Mouse (Mus musculus) MEL (cell line): Measurements from ENCODE around the gene Wdr82. TPM values are rescaled to one million over a fixed set of nuclear protein-coding genes. Genes with fewer than 3 reads are reported as not detected.

Experiments
- DNase-seq: peaks from one replicate; pipeline ENCODE4 v3.0.0; 2011; ENCODE audit warnings: low read depth, low spot score
- H3K27ac ChIP-seq: 2 replicates; pipeline ENCODE4 v1.5.1; 2012; ENCODE audit warnings: low read depth, mild to moderate bottlenecking, control low read depth, low read length, moderate library complexity; ENCODE audit not compliant: control insufficient read depth
- H3K27me3 ChIP-seq, 2 experiments: fragments of 150-350 bp in 1 of 2; sonication (generic) in 1 of 2; 2 replicates each; pipeline ENCODE4 v1.6.1; 2012; ENCODE audit warnings: low read length in 2 of 2, mild to moderate bottlenecking in 2 of 2, improper control_type of control experiment in 1 of 2, moderate library complexity in 1 of 2; ENCODE audit not compliant: insufficient read depth in 2 of 2, control insufficient read depth in 1 of 2
- H3K36me3 ChIP-seq, 2 experiments: 2 replicates each; pipeline ENCODE4 v1.6.1; 2012 to 2014; ENCODE audit warnings: low read length in 2 of 2, improper control_type of control experiment in 1 of 2, inconsistent platforms in 1 of 2, mild to moderate bottlenecking in 1 of 2; ENCODE audit not compliant: insufficient read depth in 2 of 2, control insufficient read depth in 1 of 2
- H3K4me1 ChIP-seq, 2 experiments: fragments of 150-350 bp in 1 of 2; sonication (generic) in 1 of 2; 2 replicates each; pipeline ENCODE4 v1.6.1; 2012; ENCODE audit warnings: low read length in 2 of 2, improper control_type of control experiment in 1 of 2, mild to moderate bottlenecking in 1 of 2; ENCODE audit not compliant: insufficient read depth in 2 of 2, control insufficient read depth in 1 of 2
- H3K4me3 ChIP-seq, 2 experiments: fragments of 150-350 bp in 1 of 2; sonication (generic) in 1 of 2; 2 replicates each; pipeline ENCODE4 v1.5.1; 2012; ENCODE audit warnings: low read depth in 2 of 2, low read length in 2 of 2, mild to moderate bottlenecking in 2 of 2, moderate library complexity in 2 of 2, control low read depth in 1 of 2, improper control_type of control experiment in 1 of 2; ENCODE audit not compliant: control insufficient read depth in 1 of 2, insufficient read depth in 1 of 2
- H3K79me2 ChIP-seq: 2 replicates; pipeline ENCODE4 v1.6.1; 2012; ENCODE audit warnings: mild to moderate bottlenecking, low read length, moderate library complexity; ENCODE audit not compliant: control insufficient read depth, poor library complexity, insufficient read depth
- H3K9ac ChIP-seq: 2 replicates; pipeline ENCODE4 v1.6.1; 2012; ENCODE audit warnings: low read depth, mild to moderate bottlenecking, control low read depth, low read length, moderate library complexity; ENCODE audit not compliant: control insufficient read depth, poor library complexity, severe bottlenecking
- H3K9me3 ChIP-seq: fragments of 150-350 bp; sonication (generic); replicated peaks from 2 replicates; pipeline ENCODE4 v1.6.1; 2012; ENCODE audit warnings: mild to moderate bottlenecking, low read length, improper control_type of control experiment, moderate library complexity; ENCODE audit not compliant: insufficient read depth
- CHD1 ChIP-seq: IDR thresholded peaks from 2 replicates; pipeline ENCODE4 v1.6.1; 2012; ENCODE audit warnings: low read depth, mild to moderate bottlenecking, inconsistent platforms, low read length, improper control_type of control experiment
- EP300 ChIP-seq, 2 experiments: IDR thresholded peaks; 2 replicates each; pipeline ENCODE4 v1.6.1; 2011; ENCODE audit warnings: improper control_type of control experiment in 2 of 2, low read length in 2 of 2, low read depth in 1 of 2, mild to moderate bottlenecking in 1 of 2
- GABPA ChIP-seq: IDR thresholded peaks from 2 replicates; pipeline ENCODE4 v1.6.1; 2012; ENCODE audit warnings: low read depth, mild to moderate bottlenecking, inconsistent platforms, low read length, improper control_type of control experiment, moderate library complexity
- JUND ChIP-seq: IDR thresholded peaks from 2 replicates; pipeline ENCODE4 v1.6.1; 2011; ENCODE audit warnings: low read depth, mild to moderate bottlenecking, improper control_type of control experiment, low read length
- KAT2A ChIP-seq: conservative IDR thresholded peaks from 2 replicates; pipeline ENCODE4 v1.6.1; 2012; ENCODE audit warnings: low read depth, low read length, improper control_type of control experiment, inconsistent platforms
- MAFK ChIP-seq: IDR thresholded peaks from 2 replicates; pipeline ENCODE4 v1.6.1; 2011; ENCODE audit warnings: low read depth, mild to moderate bottlenecking, low read length, improper control_type of control experiment, borderline replicate concordance
- MEF2A ChIP-seq: IDR thresholded peaks from 2 replicates; pipeline ENCODE4 v1.6.1; 2014; ENCODE audit warnings: low read depth, mild to moderate bottlenecking, inconsistent platforms, low read length, improper control_type of control experiment; ENCODE audit not compliant: poor library complexity, insufficient replicate concordance, severe bottlenecking; ENCODE audit errors: extremely low read depth
- NRF1 ChIP-seq: IDR thresholded peaks from 2 replicates; pipeline ENCODE4 v1.6.1; 2014; ENCODE audit warnings: low read depth, mild to moderate bottlenecking, inconsistent platforms, low read length, improper control_type of control experiment, moderate library complexity; ENCODE audit not compliant: poor library complexity, insufficient read depth, severe bottlenecking
- POLR2A ChIP-seq, 2 experiments: IDR thresholded peaks; 2 replicates each; pipeline ENCODE4 v1.6.1; 2011 to 2012; ENCODE audit warnings: low read length in 2 of 2, mild to moderate bottlenecking in 2 of 2, control low read depth in 1 of 2, improper control_type of control experiment in 1 of 2, low read depth in 1 of 2, moderate library complexity in 1 of 2; ENCODE audit not compliant: control insufficient read depth in 1 of 2, insufficient read depth in 1 of 2, poor library complexity in 1 of 2
- SIN3A ChIP-seq: IDR thresholded peaks from 2 replicates; pipeline ENCODE4 v1.6.1; 2012; ENCODE audit warnings: low read length, improper control_type of control experiment, inconsistent platforms
- SMC3 ChIP-seq: IDR thresholded peaks from 2 replicates; pipeline ENCODE4 v1.6.1; 2011; ENCODE audit warnings: low read depth, low read length, improper control_type of control experiment
- USF2 ChIP-seq, 2 experiments: IDR thresholded peaks; 2 replicates each; pipeline ENCODE4 v1.6.1; 2011 to 2012; ENCODE audit warnings: improper control_type of control experiment in 2 of 2, low read length in 2 of 2, borderline replicate concordance in 1 of 2, inconsistent platforms in 1 of 2, low read depth in 1 of 2, mild to moderate bottlenecking in 1 of 2; ENCODE audit not compliant: insufficient read depth in 1 of 2
- ZMIZ1 ChIP-seq: IDR thresholded peaks from 2 replicates; pipeline ENCODE4 v1.6.1; 2012; ENCODE audit warnings: low read depth, mild to moderate bottlenecking, inconsistent platforms, low read length, improper control_type of control experiment, moderate library complexity
- polyA plus RNA-seq, 2 experiments: library from polyadenylated mRNA; stranded (reverse) in 1 of 2; unstranded in 1 of 2; fragments of >175 nt in 1 of 2; fragments of >200 nt in 1 of 2; gene quantifications; 2 replicates each; pipeline versions ENCODE4 v1.2.1 to v1.2.4; 2012; ENCODE audit warnings: low replicate concordance in 2 of 2, low read depth in 1 of 2; ENCODE audit not compliant: insufficient read length in 2 of 2, insufficient read depth in 1 of 2, missing spikeins in 1 of 2
- total RNA-seq: library from RNA; depleted of rRNA; stranded (reverse); fragments of 300-350 nt; gene quantifications from 2 replicates; pipeline ENCODE4 v1.2.3, GENCODE M21; 2012

Gene Wdr82
- total and polyA plus RNA-seq, 3 experiments, result 41.7 to 108 (median 72.2) TPM

DNA sequence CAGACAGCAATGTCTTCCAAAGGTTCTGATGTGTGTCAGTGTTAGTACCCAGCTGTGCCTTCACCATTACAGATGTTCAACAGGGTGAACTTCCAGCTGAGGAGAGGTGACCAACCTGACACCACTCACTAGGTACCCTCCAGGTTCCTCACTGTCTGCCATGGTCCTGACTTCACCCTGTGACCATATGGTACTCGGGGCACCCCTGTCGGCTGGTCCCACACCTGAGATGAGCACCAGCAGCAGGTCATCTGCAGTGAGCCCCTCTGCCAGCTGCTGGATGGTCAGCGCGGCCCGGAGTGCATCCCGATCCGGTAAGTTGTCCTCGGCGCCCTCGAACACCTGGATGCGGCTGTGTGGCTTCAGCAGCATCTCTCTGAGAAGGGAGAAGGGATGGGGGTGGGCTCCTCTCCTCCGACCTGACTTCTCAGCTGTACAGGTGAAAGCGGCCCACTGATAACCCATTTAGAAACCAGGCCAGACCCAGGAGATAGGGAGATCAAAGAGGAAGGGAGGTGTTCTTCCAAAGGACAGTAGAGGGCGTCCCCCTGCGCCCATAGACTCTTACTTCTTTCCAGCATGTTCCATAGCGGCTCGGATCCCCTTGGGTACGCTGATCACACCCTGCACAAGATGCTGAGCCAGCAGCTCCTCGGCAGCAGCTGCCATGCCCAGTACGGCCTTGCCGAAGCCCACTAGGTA, 13.7 kb upstream of the Wdr82 start:
- no peak overlapping the region for H3K9ac ChIP-seq
- TF ChIP-seq JUND, result no peak
- TF ChIP-seq CHD1, result no peak
- H3K4me3 ChIP-seq, result no peak overlapping the region

DNA sequence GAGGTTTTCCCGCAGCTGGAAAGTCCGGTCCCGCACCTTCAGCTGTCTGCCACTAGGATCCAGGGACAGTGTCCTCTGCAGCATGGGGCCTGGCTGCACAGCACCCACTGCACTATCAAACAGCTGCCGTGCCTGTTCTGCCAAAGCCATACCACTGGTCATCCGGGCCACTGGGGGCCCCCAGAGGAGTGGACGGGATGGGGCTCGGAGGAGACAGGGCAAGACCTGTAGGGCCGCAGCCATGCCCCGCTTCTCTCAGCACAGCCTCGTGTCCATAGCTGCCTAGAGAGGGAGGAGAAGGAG, 13.2 kb upstream of the Wdr82 start:
- Histone ChIP-seq H3K27ac (no peak overlapping the region), H3K4me1 (peaks cover 2 to 6% of the 10 kb centered on the region in 2 experiments; a peak in 3 of 4 replicates), H3K4me3 (no peak overlapping the region), H3K36me3 (peaks cover 0 to 2% of the 10 kb centered on the region in 2 experiments; a peak in 1 of 4 replicates), H3K9ac (no peak overlapping the region), H3K9me3 (no peaks in the 10 kb centered on the region), H3K79me2 (no peaks in the 10 kb centered on the region; the same call in 1 of the 2 replicates), H3K27me3 (no peaks in the 10 kb centered on the region)
- no peak for DNase-seq
- no peak for TF ChIP-seq ZMIZ1
- TF ChIP-seq POLR2A (IDR thresholded peaks at IDR 0.05; ENCODE audit: control insufficient read depth in 1 of 2, insufficient read depth in 1 of 2, low read depth in 1 of 2, low read length in 2 of 2, poor library complexity in 1 of 2), result no peak
- TF ChIP-seq NRF1, result no peak
- no peak for TF ChIP-seq MEF2A
- TF ChIP-seq EP300 (IDR thresholded peaks at IDR 0.05; ENCODE audit: low read depth in 1 of 2, low read length in 2 of 2), result no peak
- TF ChIP-seq GABPA, result no peak
- no peak for TF ChIP-seq MAFK
- TF ChIP-seq KAT2A, result no peak
- no peak for TF ChIP-seq USF2 (IDR thresholded peaks at IDR 0.05; ENCODE audit: borderline replicate concordance in 1 of 2, insufficient read depth in 1 of 2, low read depth in 1 of 2, low read length in 2 of 2)
- no peak for TF ChIP-seq SIN3A
- TF ChIP-seq JUND, result no peak
- no peak for TF ChIP-seq SMC3

More for the DNA sequence above, 13.7 kb upstream of the Wdr82 start:
- H3K36me3 ChIP-seq, result peaks cover 0 to 2% of the 10 kb centered on the region in 2 experiments; a peak in 1 of 4 replicates
- no peak for DNase-seq
- H3K27me3 ChIP-seq, result no peaks in the 10 kb centered on the region
- no peaks in the 10 kb centered on the region; the same call in 1 of the 2 replicates for H3K79me2 ChIP-seq
- H3K27ac ChIP-seq, result no peak overlapping the region
- peaks cover 2 to 6% of the 10 kb centered on the region in 2 experiments; a peak in 3 of 4 replicates for H3K4me1 ChIP-seq
- no peaks in the 10 kb centered on the region for H3K9me3 ChIP-seq
